Mouse (Mus musculus) ES-Bruce4 (cell line): ENCODE measurements at regions not wholly inside any gene's neighbourhood (a gene's known extent, or its start where the extent isn't known, plus 50 kb on each side); places are given as distances from the start of the nearest gene placed in this dataset.

Experiments used
- CTCF ChIP-seq: IDR thresholded peaks from one replicate; pipeline ENCODE4 v1.8.1; 2011; ENCODE audit warnings: low read depth, low read length
- POLR2A ChIP-seq: IDR thresholded peaks from one replicate; pipeline ENCODE4 v1.8.1; 2011; ENCODE audit warnings: low read length; ENCODE audit not compliant: insufficient read depth

DNA sequence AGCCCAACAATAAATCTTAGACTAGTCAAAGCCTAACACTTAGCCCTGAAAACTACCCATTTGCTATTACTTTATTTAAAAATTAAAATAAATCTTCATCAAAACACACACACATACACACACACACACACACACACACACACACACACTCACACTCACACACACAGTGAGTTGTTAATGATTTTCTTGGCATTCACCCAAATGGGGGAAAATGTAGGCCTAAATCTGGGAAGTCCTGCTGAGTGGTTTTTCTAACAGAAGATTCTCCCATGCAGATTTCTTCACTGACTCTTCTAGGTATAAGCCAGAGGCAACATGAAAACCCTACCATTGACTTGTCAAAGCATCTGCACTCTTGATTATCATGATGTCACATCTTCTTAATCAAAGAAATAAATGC is 260.9 kb downstream of the Atp6ap1l start:
- no peak for TF ChIP-seq CTCF
- TF ChIP-seq POLR2A: no peak
